Mouse (Mus musculus) testis, adult 2 months (tissue): ENCODE data around the gene Mvb12b. TPM values are rescaled to one million over a fixed set of nuclear protein-coding genes. Genes with fewer than 3 reads are reported as not detected.

ENCODE experiments used
- H3K27ac ChIP-seq: fragments of 200-500 bp; 2 replicates; pipeline ENCODE4 v1.5.1; 2012; ENCODE audit warnings: low read depth, low read length; ENCODE audit not compliant: control insufficient read depth, insufficient read depth
- H3K27me3 ChIP-seq: fragments of 200-500 bp; 2 replicates; pipeline ENCODE4 v1.6.1; 2012; ENCODE audit warnings: mild to moderate bottlenecking, low read length, moderate library complexity; ENCODE audit not compliant: control insufficient read depth, insufficient read depth
- H3K36me3 ChIP-seq: fragments of 200-500 bp; 2 replicates; pipeline ENCODE4 v1.6.1; 2012; ENCODE audit warnings: mild to moderate bottlenecking, low read length; ENCODE audit not compliant: control insufficient read depth, insufficient read depth
- H3K4me1 ChIP-seq: fragments of 200-500 bp; 2 replicates; pipeline ENCODE4 v1.6.1; 2012; ENCODE audit warnings: low read length; ENCODE audit not compliant: control insufficient read depth, insufficient read depth
- H3K4me3 ChIP-seq: fragments of 200-500 bp; 2 replicates; pipeline ENCODE4 v1.5.1; 2012; ENCODE audit warnings: low read depth, mild to moderate bottlenecking, low read length, moderate library complexity, mixed read lengths; ENCODE audit not compliant: control insufficient read depth
- CTCF ChIP-seq: fragments of 200-500 bp; IDR thresholded peaks from 2 replicates; pipeline ENCODE4 v1.5.1; 2012; ENCODE audit warnings: low read depth, mild to moderate bottlenecking, inconsistent platforms, low read length, moderate library complexity; ENCODE audit not compliant: control insufficient read depth, insufficient read depth, insufficient replicate concordance
- POLR2A ChIP-seq: fragments of 200-500 bp; IDR thresholded peaks from 2 replicates; pipeline ENCODE4 v1.6.1; 2012; ENCODE audit warnings: low read depth, mild to moderate bottlenecking, inconsistent platforms, low read length, moderate library complexity; ENCODE audit not compliant: control insufficient read depth
- polyA plus RNA-seq: library from polyadenylated mRNA; depleted of rRNA; stranded (reverse); fragments of >200 nt; gene quantifications from 2 replicates; pipeline ENCODE4 v1.2.3, GENCODE M21; 2012

Mvb12b gene
- polyA plus RNA-seq, 1 experiment = 2.0 TPM

DNA sequence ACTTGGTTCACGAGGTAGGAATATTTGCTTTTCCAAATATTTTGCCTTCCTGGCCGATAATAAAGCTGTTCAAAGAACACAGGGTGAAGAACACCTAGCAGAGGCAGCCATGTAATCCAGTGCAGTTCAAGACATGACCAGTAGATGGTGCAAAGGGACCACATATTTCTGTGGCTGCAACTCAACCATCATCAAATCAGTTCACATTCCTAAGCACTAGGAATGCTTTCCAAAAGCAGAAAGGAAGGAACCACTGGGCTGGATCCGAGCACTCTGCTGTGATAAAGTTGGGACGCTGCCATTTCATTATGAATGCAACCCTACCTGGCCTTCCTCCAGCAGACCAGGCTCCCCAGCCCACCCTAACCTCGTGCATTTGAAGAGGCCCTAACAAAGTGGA, 141.3 kb downstream of the Mvb12b start:
- Histone ChIP-seq H3K27ac (no peak overlapping the region), H3K36me3 (no peaks in the 10 kb centered on the region), H3K27me3 (no peaks in the 10 kb centered on the region), H3K4me1 (peaks cover 3% of the 10 kb centered on the region; the same call in 1 of the 2 replicates), H3K4me3 (no peak overlapping the region)
- TF ChIP-seq CTCF (no peak), POLR2A (no peak)

DNA sequence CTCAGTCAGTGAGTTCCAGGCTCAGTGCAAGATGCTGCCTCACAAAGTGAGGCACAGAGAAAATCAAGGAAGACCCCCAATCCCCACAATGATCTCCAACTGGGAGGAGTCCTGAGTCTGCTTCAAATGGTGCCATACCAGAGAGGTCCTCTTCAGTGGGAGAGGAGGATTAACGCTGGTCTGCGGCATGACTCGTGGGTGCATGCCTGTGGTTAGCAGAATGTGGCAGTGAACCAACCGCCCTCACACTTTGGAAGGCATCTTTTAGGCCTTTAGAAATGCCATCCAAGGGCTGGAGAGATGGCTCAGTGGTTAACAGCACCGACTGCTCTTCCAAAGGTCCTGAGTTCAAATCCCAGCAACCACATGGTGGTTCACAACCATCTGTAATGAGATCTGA, 142.0 kb downstream of the Mvb12b start:
- H3K4me3 ChIP-seq = no peak overlapping the region
- H3K4me1 ChIP-seq = peaks cover 3% of the 10 kb centered on the region; the same call in 1 of the 2 replicates
- H3K27ac ChIP-seq = no peak overlapping the region
- H3K36me3 ChIP-seq = no peaks in the 10 kb centered on the region
- no peaks in the 10 kb centered on the region for H3K27me3 ChIP-seq
- TF ChIP-seq CTCF (no peak), POLR2A (no peak)

DNA sequence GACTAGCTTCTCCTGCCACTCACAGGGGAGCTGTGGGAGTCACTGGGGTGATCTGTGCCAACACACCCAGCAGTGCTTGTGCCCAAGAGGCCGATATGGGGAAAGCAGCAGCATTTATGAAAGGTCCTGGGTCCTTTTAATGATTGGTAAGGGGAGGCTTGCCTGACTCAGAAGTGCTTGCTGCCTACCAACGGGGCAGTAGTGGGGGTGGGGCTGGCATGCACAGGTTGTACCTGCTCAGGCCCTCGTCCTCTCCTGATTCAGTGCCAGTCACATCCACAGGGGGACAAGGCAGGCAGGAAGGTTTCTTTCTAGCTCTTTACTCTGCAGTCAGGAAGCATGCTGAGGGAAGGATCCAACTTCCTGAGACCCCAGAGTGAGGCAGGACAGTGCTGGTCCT, 150.6 kb downstream of the Mvb12b start:
- Histone ChIP-seq H3K27me3 (no peaks in the 10 kb centered on the region), H3K4me1 (no peaks in the 10 kb centered on the region; the same call in 1 of the 2 replicates), H3K27ac (no peak overlapping the region), H3K36me3 (no peaks in the 10 kb centered on the region), H3K4me3 (no peak overlapping the region)
- TF ChIP-seq CTCF (no peak), POLR2A (no peak)

DNA sequence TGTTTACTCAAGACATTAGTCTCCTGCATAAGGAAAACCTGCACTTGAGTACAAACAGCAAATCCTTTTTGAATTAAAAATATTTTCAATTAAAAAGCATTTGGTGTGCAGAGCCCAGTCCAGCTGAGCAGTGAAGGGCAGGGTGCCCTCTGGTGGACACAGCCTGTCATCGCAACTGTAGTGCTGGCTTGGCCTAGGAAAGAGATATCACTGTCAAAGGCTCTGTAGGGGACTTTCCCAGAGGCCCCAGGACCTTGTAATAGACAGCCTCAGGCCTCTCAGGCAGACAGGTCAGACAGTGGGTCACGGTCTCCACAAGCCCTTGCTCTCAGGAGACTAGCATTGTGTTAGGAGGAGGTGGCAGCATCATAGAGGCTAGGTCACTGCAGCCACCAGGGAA, 151.0 kb downstream of the Mvb12b start:
- TF ChIP-seq POLR2A (no peak), CTCF (peak; percentile 86; the same call in 1 of the 2 replicates)
- no peaks in the 10 kb centered on the region; the same call in 1 of the 2 replicates for H3K4me1 ChIP-seq

GRCm38 (mm10) chr2:33734781-33735485, 152.8 kb downstream of the Mvb12b start:
- H3K4me3 ChIP-seq = no peak overlapping the region
- H3K27me3 ChIP-seq = no peaks in the 10 kb centered on the region
- H3K4me1 ChIP-seq = no peaks in the 10 kb centered on the region; the same call in 1 of the 2 replicates
- no peak overlapping the region for H3K27ac ChIP-seq
- H3K36me3 ChIP-seq = no peaks in the 10 kb centered on the region
- TF ChIP-seq CTCF (peak; percentile 95), POLR2A (no peak)

More for the DNA sequence above, 151.0 kb downstream of the Mvb12b start:
- Histone ChIP-seq H3K36me3 (no peaks in the 10 kb centered on the region), H3K27me3 (no peaks in the 10 kb centered on the region), H3K4me3 (no peak overlapping the region), H3K27ac (no peak overlapping the region)

DNA sequence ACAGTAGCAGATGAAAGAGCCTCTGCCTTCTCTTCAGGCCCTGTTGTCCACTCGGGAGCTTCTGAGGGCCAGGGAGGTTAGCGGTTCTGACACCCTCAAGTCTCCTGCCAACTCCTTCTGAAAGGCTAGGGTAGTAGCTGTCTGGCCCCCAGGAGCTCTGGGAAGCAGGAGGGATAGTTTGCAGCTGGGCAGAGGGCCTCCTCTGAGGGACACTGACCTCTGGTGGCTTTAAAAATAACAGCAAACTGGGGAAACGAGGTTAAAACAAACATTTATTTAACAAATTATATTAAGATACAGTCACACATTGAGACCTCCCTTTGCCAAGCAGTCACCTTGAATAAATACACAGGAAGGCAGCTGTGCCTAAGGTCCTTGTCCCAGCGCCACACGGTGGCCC, 158.0 kb downstream of the Mvb12b start:
- H3K36me3 ChIP-seq = no peaks in the 10 kb centered on the region
- no peaks in the 10 kb centered on the region for H3K4me1 ChIP-seq
- no peak overlapping the region for H3K27ac ChIP-seq
- no peak overlapping the region for H3K4me3 ChIP-seq
- TF ChIP-seq CTCF (no peak), POLR2A (no peak)
- H3K27me3 ChIP-seq = no peaks in the 10 kb centered on the region

DNA sequence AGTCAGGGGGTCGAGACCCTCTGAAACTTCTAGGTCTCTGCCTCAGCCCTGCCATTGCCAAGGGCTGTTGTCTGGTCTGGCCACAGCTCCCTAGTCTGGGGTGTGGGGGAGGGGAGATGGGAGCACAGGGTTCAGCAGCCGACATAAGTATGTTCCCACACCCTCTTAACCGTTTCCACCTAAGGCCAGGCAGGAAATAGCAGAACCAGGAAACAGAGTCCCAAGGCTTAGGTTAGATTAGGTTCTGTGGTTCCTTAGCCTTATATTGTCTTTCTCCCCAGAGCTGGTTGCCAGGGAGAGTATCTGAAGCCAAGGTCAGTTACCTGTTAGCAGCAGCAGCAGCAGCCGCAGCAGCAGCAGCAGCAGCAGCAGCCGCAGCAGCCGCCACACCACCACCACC, 160.5 kb downstream of the Mvb12b start:
- Histone ChIP-seq H3K4me3 (no peak overlapping the region), H3K27ac (no peak overlapping the region), H3K36me3 (no peaks in the 10 kb centered on the region), H3K4me1 (no peaks in the 10 kb centered on the region), H3K27me3 (no peaks in the 10 kb centered on the region)
- TF ChIP-seq CTCF (no peak), POLR2A (no peak)

DNA sequence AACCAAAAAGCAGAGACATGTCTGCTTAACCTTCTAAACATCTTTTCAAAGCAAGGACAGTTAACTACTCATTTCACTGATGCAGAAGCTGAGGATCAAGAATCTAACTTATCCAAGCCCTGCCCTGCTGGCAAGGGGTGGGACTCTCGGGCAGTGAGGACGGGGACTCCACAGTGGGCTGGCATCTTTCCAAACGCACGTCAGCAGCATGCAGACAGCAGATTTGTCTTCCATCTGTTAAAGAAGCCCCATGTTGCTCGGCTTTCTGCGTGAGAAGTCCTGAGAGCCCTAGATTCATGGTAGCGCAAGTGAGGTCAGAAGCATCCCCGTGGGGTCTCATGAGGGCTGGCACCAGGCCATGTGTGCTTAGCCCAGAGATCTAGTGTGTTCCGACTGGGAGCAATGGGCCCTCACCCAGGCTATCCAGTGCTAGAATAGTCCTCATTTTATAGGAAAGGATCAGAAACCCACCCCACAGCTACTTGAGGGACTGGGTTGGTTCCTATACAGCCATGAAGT, 167.3 kb downstream of the Mvb12b start:
- Histone ChIP-seq H3K27me3 (no peaks in the 10 kb centered on the region), H3K36me3 (no peaks in the 10 kb centered on the region), H3K4me3 (no peak overlapping the region), H3K27ac (no peak overlapping the region), H3K4me1 (peaks cover 4% of the 10 kb centered on the region; the same call in 1 of the 2 replicates)
- TF ChIP-seq CTCF (no peak), POLR2A (no peak)
